Mouse (Mus musculus) cerebellum, adult 9-10 months (tissue): Measurements from ENCODE around the gene Gpr137.

Experiments
- DNase-seq: peaks from one replicate; pipeline ENCODE4 v3.0.0; 2022

The Gpr137 gene

GRCm38 (mm10) chr19:6940396-6941351, 1.6 kb downstream of the Gpr137 start:
- peak; percentile 73 for DNase-seq

- DNase-seq: peak; percentile 70
Measured at GRCm38 (mm10) chr19:6939106-6940002, 2.9 kb downstream of the Gpr137 start.

- DNase-seq: peak; percentile 84
Measured at GRCm38 (mm10) chr19:6937541-6938465, 4.5 kb downstream of the Gpr137 start.

- peak; percentile 72 for DNase-seq
Measured at GRCm38 (mm10) chr19:6936299-6936698, 6.0 kb downstream of the Gpr137 start.

GRCm38 (mm10) chr19:6934195-6934977, 7.9 kb downstream of the Gpr137 start, which contains the start of gene Kcnk4:
TSS of gene Kcnk4 (minus strand) at chr19:6934515.
- no peak for DNase-seq

GRCm38 (mm10) chr19:6933436-6934194, 8.7 kb downstream of the Gpr137 start:
- DNase-seq: peak; percentile 81

- DNase-seq: no peak
Measured at GRCm38 (mm10) chr19:6933102-6933435, 9.2 kb downstream of the Gpr137 start.

GRCm38 (mm10) chr19:6932018-6932417, 10.3 kb downstream of the Gpr137 start:
- no peak for DNase-seq

GRCm38 (mm10) chr19:6931002-6931401, 11.3 kb downstream of the Gpr137 start:
- DNase-seq: no peak

- DNase-seq: no peak
Measured at GRCm38 (mm10) chr19:6928080-6928479, 14.2 kb downstream of the Gpr137 start.

- no peak for DNase-seq
Measured at GRCm38 (mm10) chr19:6926559-6927255, 15.6 kb downstream of the Gpr137 start.

- DNase-seq: no peak
Measured at GRCm38 (mm10) chr19:6925611-6926329, 16.5 kb downstream of the Gpr137 start.

GRCm38 (mm10) chr19:6925307-6925573, 17.0 kb downstream of the Gpr137 start, which contains the start of gene Catsperz:
TSS of gene Catsperz (minus strand) at chr19:6925380.
- DNase-seq: no peak

GRCm38 (mm10) chr19:6924461-6925306, 17.6 kb downstream of the Gpr137 start:
- peak; percentile 94 for DNase-seq

- DNase-seq: no peak
Measured at GRCm38 (mm10) chr19:6922901-6923735, 19.2 kb downstream of the Gpr137 start.

- DNase-seq: peak; percentile 100
Measured at GRCm38 (mm10) chr19:6921647-6922567, 20.4 kb downstream of the Gpr137 start, which contains the start of gene Esrra. TSS of gene Esrra (minus strand) at chr19:6921813.
